Mouse (Mus musculus) E14TG2a.4 (cell line): Measurements from ENCODE around the gene 4921524J17Rik.

Source experiments
- H3K27me3 ChIP-seq: 2 replicates; pipeline ENCODE4 v1.6.1; 2014; ENCODE audit warnings: low read length, control low read depth; ENCODE audit not compliant: insufficient read depth
- H3K36me3 ChIP-seq: 2 replicates; pipeline ENCODE4 v1.6.1; 2014; ENCODE audit warnings: low read length, control low read depth; ENCODE audit not compliant: insufficient read depth
- H3K4me1 ChIP-seq: replicated peaks from 2 replicates; pipeline ENCODE4 v1.6.1; 2014; ENCODE audit warnings: low read depth, low read length, control low read depth
- H3K4me3 ChIP-seq: replicated peaks from 2 replicates; pipeline ENCODE4 v1.5.1; 2014; ENCODE audit warnings: mild to moderate bottlenecking, low read length
- H3K9me3 ChIP-seq: 2 replicates; pipeline ENCODE4 v1.6.1; 2014; ENCODE audit warnings: low read length, control low read depth
- CTCF ChIP-seq: conservative IDR thresholded peaks from 2 replicates; pipeline ENCODE4 v1.5.1; 2014; ENCODE audit warnings: low read length
- NANOG ChIP-seq: IDR thresholded peaks from 2 replicates; pipeline ENCODE4 v1.6.1; 2014; ENCODE audit warnings: borderline replicate concordance, low read length, mixed read lengths
- POU5F1 ChIP-seq: IDR thresholded peaks from 2 replicates; pipeline ENCODE4 v1.6.1; 2014; ENCODE audit warnings: low read length, borderline replicate concordance

Gene 4921524J17Rik

GRCm38 (mm10) chr8:85381926-85382325, 50.7 kb downstream of the 4921524J17Rik start:
- Histone ChIP-seq H3K9me3 (no peaks in the 10 kb centered on the region), H3K4me1 (peaks cover 9% of the 10 kb centered on the region; the same call in 1 of the 2 replicates), H3K27me3 (no peaks in the 10 kb centered on the region; the same call in 1 of the 2 replicates), H3K36me3 (no peaks in the 10 kb centered on the region), H3K4me3 (no peak overlapping the region)
- TF ChIP-seq NANOG (no peak), CTCF (no peak), POU5F1 (no peak)

GRCm38 (mm10) chr8:85380824-85381209, 51.8 kb downstream of the 4921524J17Rik start:
- H3K9me3 ChIP-seq = no peaks in the 10 kb centered on the region
- no peaks in the 10 kb centered on the region; the same call in 1 of the 2 replicates for H3K27me3 ChIP-seq
- no peak overlapping the region for H3K4me3 ChIP-seq
- TF ChIP-seq NANOG (no peak), CTCF (no peak), POU5F1 (no peak)
- H3K4me1 ChIP-seq = peaks cover 9% of the 10 kb centered on the region; the same call in 1 of the 2 replicates
- H3K36me3 ChIP-seq = no peaks in the 10 kb centered on the region

GRCm38 (mm10) chr8:85380123-85380823, 52.4 kb downstream of the 4921524J17Rik start:
- TF ChIP-seq NANOG (no peak), CTCF (no peak), POU5F1 (no peak)
- no peak overlapping the region for H3K4me3 ChIP-seq
- no peaks in the 10 kb centered on the region for H3K36me3 ChIP-seq
- no peaks in the 10 kb centered on the region for H3K9me3 ChIP-seq
- no peaks in the 10 kb centered on the region; the same call in 1 of the 2 replicates for H3K27me3 ChIP-seq
- peaks cover 9% of the 10 kb centered on the region; the same call in 1 of the 2 replicates for H3K4me1 ChIP-seq

- no peak for TF ChIP-seq NANOG
- TF ChIP-seq CTCF = no peak
- TF ChIP-seq POU5F1 = no peak
- Histone ChIP-seq H3K36me3 (no peaks in the 10 kb centered on the region), H3K4me3 (no peak overlapping the region), H3K4me1 (peaks cover 9% of the 10 kb centered on the region; the same call in 1 of the 2 replicates), H3K9me3 (no peaks in the 10 kb centered on the region), H3K27me3 (no peaks in the 10 kb centered on the region; the same call in 1 of the 2 replicates)
Measured at GRCm38 (mm10) chr8:85379142-85379781, 53.4 kb downstream of the 4921524J17Rik start.

GRCm38 (mm10) chr8:85376516-85376915, 56.1 kb downstream of the 4921524J17Rik start:
- no peak overlapping the region for H3K4me3 ChIP-seq
- no peaks in the 10 kb centered on the region for H3K9me3 ChIP-seq
- peaks cover 9% of the 10 kb centered on the region; the same call in 1 of the 2 replicates for H3K4me1 ChIP-seq
- no peak for TF ChIP-seq NANOG
- no peak for TF ChIP-seq CTCF
- TF ChIP-seq POU5F1 = no peak
- H3K36me3 ChIP-seq = no peaks in the 10 kb centered on the region
- H3K27me3 ChIP-seq = no peaks in the 10 kb centered on the region; the same call in 1 of the 2 replicates

GRCm38 (mm10) chr8:85374286-85374685, 58.3 kb downstream of the 4921524J17Rik start:
- Histone ChIP-seq H3K9me3 (no peaks in the 10 kb centered on the region), H3K27me3 (no peaks in the 10 kb centered on the region), H3K4me1 (0 out of 2 replicates have a peak, but pooled peaks cover 1% of the 10 kb centered on the region), H3K36me3 (no peaks in the 10 kb centered on the region), H3K4me3 (no peak overlapping the region)
- TF ChIP-seq POU5F1 (no peak), CTCF (no peak), NANOG (no peak)

GRCm38 (mm10) chr8:85373435-85374039, 59.1 kb downstream of the 4921524J17Rik start:
- H3K4me1 ChIP-seq = no peaks in the 10 kb centered on the region
- H3K9me3 ChIP-seq = no peaks in the 10 kb centered on the region
- no peaks in the 10 kb centered on the region for H3K27me3 ChIP-seq
- TF ChIP-seq NANOG = no peak
- TF ChIP-seq CTCF = no peak
- TF ChIP-seq POU5F1 = no peak
- no peaks in the 10 kb centered on the region for H3K36me3 ChIP-seq
- H3K4me3 ChIP-seq = no peak overlapping the region

GRCm38 (mm10) chr8:85372465-85372839, 60.2 kb downstream of the 4921524J17Rik start:
- Histone ChIP-seq H3K4me3 (no peak overlapping the region), H3K4me1 (no peaks in the 10 kb centered on the region), H3K36me3 (no peaks in the 10 kb centered on the region), H3K27me3 (no peaks in the 10 kb centered on the region), H3K9me3 (no peaks in the 10 kb centered on the region)
- TF ChIP-seq POU5F1 (no peak), CTCF (no peak), NANOG (no peak)
